Mouse (Mus musculus) ES-Bruce4 (cell line): ENCODE measurements at regions not wholly inside any gene's neighbourhood (a gene's known extent, or its start where the extent isn't known, plus 50 kb on each side); places are given as distances from the start of the nearest gene placed in this dataset.

Experiments used
- CTCF ChIP-seq: IDR thresholded peaks from one replicate; pipeline ENCODE4 v1.8.1; 2011; ENCODE audit warnings: low read depth, low read length
- POLR2A ChIP-seq: IDR thresholded peaks from one replicate; pipeline ENCODE4 v1.8.1; 2011; ENCODE audit warnings: low read length; ENCODE audit not compliant: insufficient read depth

- TF ChIP-seq POLR2A, result no peak
- no peak for TF ChIP-seq CTCF
Observed at GRCm38 (mm10) chr15:40358341-40358740, 224.2 kb downstream of the 9330182O14Rik start.
